Mouse (Mus musculus) retina, postnatal 7 days (tissue): ENCODE measurements at regions not wholly inside any gene's neighbourhood (a gene's known extent, or its start where the extent isn't known, plus 50 kb on each side); places are given as distances from the start of the nearest gene placed in this dataset.

Experiments
- DNase-seq: peaks from one replicate; pipeline ENCODE4 v3.0.0-alpha.2; 2012; ENCODE audit warnings: low read depth, low spot score

- no peak for DNase-seq
Observed at GRCm38 (mm10) chr3:81482742-81483141, 446.5 kb downstream of the Pdgfc start.

GRCm38 (mm10) chr3:81483363-81483762 is 447.1 kb downstream of the Pdgfc start:
- no peak for DNase-seq

- DNase-seq = no peak
Observed at GRCm38 (mm10) chr3:81505316-81505715, 427.1 kb upstream of the Ctso start.

GRCm38 (mm10) chr3:81508611-81509010 is 423.8 kb upstream of the Ctso start:
- no peak for DNase-seq

- no peak for DNase-seq
Observed at GRCm38 (mm10) chr3:81521804-81522203, 410.6 kb upstream of the Ctso start.

GRCm38 (mm10) chr3:81530872-81531271 is 401.5 kb upstream of the Ctso start:
- DNase-seq = no peak

- DNase-seq = no peak
Observed at GRCm38 (mm10) chr3:81535448-81536205, 396.8 kb upstream of the Ctso start.

- DNase-seq = no peak
Observed at GRCm38 (mm10) chr3:81554773-81555172, 377.6 kb upstream of the Ctso start.

GRCm38 (mm10) chr3:81562610-81563258 is 369.7 kb upstream of the Ctso start:
- DNase-seq = no peak

- DNase-seq = no peak
Observed at GRCm38 (mm10) chr3:81563858-81564756, 368.3 kb upstream of the Ctso start.

- DNase-seq = no peak
Observed at GRCm38 (mm10) chr3:81564757-81565063, 367.7 kb upstream of the Ctso start.

GRCm38 (mm10) chr3:81583387-81584027 is 348.9 kb upstream of the Ctso start:
- no peak for DNase-seq

GRCm38 (mm10) chr3:81589109-81589508 is 343.3 kb upstream of the Ctso start:
- DNase-seq = no peak

GRCm38 (mm10) chr3:81629157-81629556 is 303.2 kb upstream of the Ctso start:
- DNase-seq = no peak

GRCm38 (mm10) chr3:81658490-81658889 is 273.9 kb upstream of the Ctso start:
- no peak for DNase-seq

- DNase-seq = no peak
Observed at GRCm38 (mm10) chr3:81661620-81662019, 270.8 kb upstream of the Ctso start.

- DNase-seq = no peak
Observed at GRCm38 (mm10) chr3:81666262-81666661, 266.1 kb upstream of the Ctso start.

- DNase-seq = no peak
Observed at GRCm38 (mm10) chr3:81676570-81676969, 255.8 kb upstream of the Ctso start.

- DNase-seq = no peak
Observed at GRCm38 (mm10) chr3:81701974-81702697, 230.3 kb upstream of the Ctso start.

- DNase-seq = no peak
Observed at GRCm38 (mm10) chr3:81718911-81719310, 213.5 kb upstream of the Ctso start.

- DNase-seq = no peak
Observed at GRCm38 (mm10) chr3:81735463-81735862, 196.9 kb upstream of the Ctso start.
